Comparison of ENCODE assay signal across 10 mouse cellular contexts in the genomic region with DNA sequence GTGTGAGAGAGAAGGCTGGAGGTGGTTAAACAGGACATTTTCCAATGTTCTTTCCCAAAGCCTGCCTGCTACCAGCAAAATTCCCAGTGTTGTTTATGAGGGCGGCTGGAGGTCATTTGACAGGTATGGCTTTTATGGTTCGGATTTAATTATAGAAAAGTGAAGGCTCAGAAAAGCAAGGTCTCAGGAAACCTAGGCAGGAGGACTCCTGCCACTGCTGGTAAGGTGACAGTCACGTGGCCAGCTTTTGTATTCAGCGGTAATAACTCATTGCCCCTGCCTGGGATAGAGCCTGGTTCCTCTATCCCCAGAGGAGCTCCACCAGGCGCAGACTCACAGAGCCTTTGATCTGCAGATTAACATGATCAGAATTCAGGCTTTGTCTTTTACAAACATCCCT.
DNase-seq lines count a peak whose midpoint lies in the region; ATAC-seq and TF ChIP-seq lines count a peak whose summit lies in the region.
"Had no signal": no experiment of that assay in that cellular context is flagged by ENCODE, and none has a peak within 500 bp of the region (broad histone marks: within the 10 kb centered on the region; RNA-seq: fewer than 3 reads in every experiment).

No protein-coding gene starts in this region.

- H3K4me1 ChIP-seq in forebrain, embryonic 10.5 days, result peaks cover 53% of the 10 kb centered on the region
- peaks cover 14% of the 10 kb centered on the region for H3K4me1 ChIP-seq in hindbrain, embryonic 16.5 days (ENCODE audit: control insufficient read depth, insufficient read depth, low read depth, low read length)
- peaks cover 4% of the 10 kb centered on the region; the same call in 1 of the 2 replicates for H3K4me1 ChIP-seq in midbrain, postnatal 0 days (ENCODE audit: insufficient read depth, low read length)
- H3K4me1 ChIP-seq in liver, embryonic 12.5 days, result no peaks in the 10 kb centered on the region
- no peaks in the 10 kb centered on the region for H3K4me1 ChIP-seq in cerebellum, adult 2 months (ENCODE audit: control insufficient read depth, insufficient read depth, low read length)

- TF ChIP-seq POLR2A in cerebellum, adult 2 months (IDR thresholded peaks at IDR 0.05; ENCODE audit: borderline replicate concordance, insufficient read depth, low read length), result no peak

- WGBS in forebrain, embryonic 10.5 days, result 39% methylated on average over 5 of the region's 5 CpGs
- 17% methylated on average over 5 of the region's 5 CpGs for WGBS in hindbrain, embryonic 16.5 days
- WGBS in midbrain, postnatal 0 days, result 20% methylated on average over 5 of the region's 5 CpGs
- WGBS in liver, embryonic 12.5 days (ENCODE audit: insufficient replicate concordance), result 34% methylated on average over 5 of the region's 5 CpGs
- 57% methylated on average over 5 of the region's 5 CpGs for WGBS in cerebellum, adult 2 months

- peak; percentile 63; the same call in 1 of the 2 replicates for ATAC-seq in hindbrain, embryonic 16.5 days
- no peak for ATAC-seq in midbrain, postnatal 0 days (ENCODE audit: low FRiP score)
- no peak for ATAC-seq in liver, embryonic 12.5 days

- peak; percentile 70 for DNase-seq in embryo, embryonic 10.5 days (ENCODE audit: low spot score)
- DNase-seq in forebrain, embryonic 10.5 days (ENCODE audit: extremely low spot score, low spot score), result peak; percentile 37
- DNase-seq in midbrain, postnatal 0 days (ENCODE audit: low spot score), result no peak
- no peak for DNase-seq in cerebellum, adult 2 months
- DNase-seq in ovary, postnatal 14 days (ENCODE audit: low spot score), result no peak
- DNase-seq: kidney, postnatal 14 days; lung, postnatal 10 days had no signal

- H3K9ac ChIP-seq in hindbrain, embryonic 16.5 days (ENCODE audit: low read depth, low read length), result 0 out of 2 replicates have a peak overlapping the region, but pooled peaks have one; percentile 11
- H3K9ac ChIP-seq in midbrain, postnatal 0 days (replicated peaks; ENCODE audit: low read length, poor library complexity, severe bottlenecking), result no peak overlapping the region
- H3K9ac ChIP-seq in liver, embryonic 12.5 days, result no peak overlapping the region

- H3K36me3 ChIP-seq in forebrain, embryonic 10.5 days (replicated peaks), result no peaks in the 10 kb centered on the region
- H3K36me3 ChIP-seq in hindbrain, embryonic 16.5 days (ENCODE audit: control insufficient read depth, insufficient read depth, low read length), result no peaks in the 10 kb centered on the region
- no peaks in the 10 kb centered on the region for H3K36me3 ChIP-seq in midbrain, postnatal 0 days (ENCODE audit: insufficient read depth, low read length)
- H3K36me3 ChIP-seq in liver, embryonic 12.5 days, result no peaks in the 10 kb centered on the region
- H3K36me3 ChIP-seq: G1E had no signal

- no peaks in the 10 kb centered on the region; the same call in 1 of the 2 replicates for H3K27me3 ChIP-seq in forebrain, embryonic 10.5 days (ENCODE audit: poor library complexity, severe bottlenecking)
- no peaks in the 10 kb centered on the region for H3K27me3 ChIP-seq in hindbrain, embryonic 16.5 days (replicated peaks; ENCODE audit: control insufficient read depth, insufficient read depth, low read length)
- no peaks in the 10 kb centered on the region for H3K27me3 ChIP-seq in midbrain, postnatal 0 days (ENCODE audit: insufficient read depth, low read length)
- no peaks in the 10 kb centered on the region for H3K27me3 ChIP-seq in liver, embryonic 12.5 days (replicated peaks)
- no peaks in the 10 kb centered on the region; the same call in 1 of the 2 replicates for H3K27me3 ChIP-seq in cerebellum, adult 2 months (ENCODE audit: control insufficient read depth, insufficient read depth, low read length)

- peak overlapping the region; percentile 74 for H3K27ac ChIP-seq in forebrain, embryonic 10.5 days
- peak overlapping the region; percentile 70 for H3K27ac ChIP-seq in hindbrain, embryonic 16.5 days (ENCODE audit: low read depth, low read length)
- H3K27ac ChIP-seq in midbrain, postnatal 0 days (ENCODE audit: low read depth, low read length), result peak overlapping the region; percentile 57
- no peak overlapping the region for H3K27ac ChIP-seq in liver, embryonic 12.5 days
- no peak overlapping the region for H3K27ac ChIP-seq in cerebellum, adult 2 months (ENCODE audit: insufficient read depth, low read length)

- peak overlapping the region; percentile 4; the same call in 1 of the 2 replicates for H3K4me3 ChIP-seq in forebrain, embryonic 10.5 days
- H3K4me3 ChIP-seq in hindbrain, embryonic 16.5 days (ENCODE audit: low read length), result no peak overlapping the region
- H3K4me3 ChIP-seq in midbrain, postnatal 0 days (ENCODE audit: low read depth, low read length), result no peak overlapping the region
- no peak overlapping the region for H3K4me3 ChIP-seq in liver, embryonic 12.5 days
- H3K4me3 ChIP-seq in cerebellum, adult 2 months (replicated peaks; ENCODE audit: insufficient read depth, low read depth, low read length), result no peak overlapping the region

- no peak for TF ChIP-seq CTCF in midbrain, postnatal 0 days (IDR thresholded peaks at IDR 0.05)
- no peak for TF ChIP-seq CTCF in cerebellum, adult 2 months (IDR thresholded peaks at IDR 0.05; ENCODE audit: borderline replicate concordance, insufficient read depth, low read depth, low read length)

- H3K4me2 ChIP-seq in hindbrain, embryonic 16.5 days (ENCODE audit: low read length), result peak overlapping the region; percentile 8; the same call in 1 of the 2 replicates
- H3K4me2 ChIP-seq in midbrain, postnatal 0 days (ENCODE audit: low read depth, low read length, poor library complexity, severe bottlenecking), result no peak overlapping the region
- H3K4me2 ChIP-seq in liver, embryonic 12.5 days, result no peak overlapping the region

- no peaks in the 10 kb centered on the region for H3K9me3 ChIP-seq in forebrain, embryonic 10.5 days
- no peaks in the 10 kb centered on the region for H3K9me3 ChIP-seq in hindbrain, embryonic 16.5 days (ENCODE audit: control insufficient read depth, low read length)
- no peaks in the 10 kb centered on the region for H3K9me3 ChIP-seq in midbrain, postnatal 0 days (ENCODE audit: low read length)
- H3K9me3 ChIP-seq in liver, embryonic 12.5 days (replicated peaks), result no peaks in the 10 kb centered on the region
- H3K9me3 ChIP-seq: G1E had no signal

Comparison
In these comparisons a context has a peak if more than half of its experiments do, and no peak if none do; other contexts are left out.
1. DNase-seq: peak in embryo, embryonic 10.5 days (single experiment) and forebrain, embryonic 10.5 days (single experiment); none in midbrain, postnatal 0 days (single experiment), cerebellum, adult 2 months (0 of 2) and ovary, postnatal 14 days (single experiment).
2. H3K27ac ChIP-seq: peak in forebrain, embryonic 10.5 days (single experiment), hindbrain, embryonic 16.5 days (single experiment) and midbrain, postnatal 0 days (single experiment); none in liver, embryonic 12.5 days (single experiment) and cerebellum, adult 2 months (single experiment).